Comparison of ENCODE assay signal across 26 mouse cellular contexts in genomic region chr10:40632087-40632486, GRCm38 (mm10). TPM values are rescaled to one million over a fixed set of nuclear protein-coding genes. Genes with fewer than 3 reads are reported as not detected.
"Had no signal": no experiment of that assay in that cellular context is flagged by ENCODE, and none has a peak within 500 bp of the region (broad histone marks: within the 10 kb centered on the region; RNA-seq: fewer than 3 reads in every experiment).

No protein-coding gene starts in this region.

- H3K9ac ChIP-seq: kidney, embryonic 15.5 days; limb, embryonic 13.5 days; liver, embryonic 12.5 days; liver, embryonic 15.5 days; lung, embryonic 15.5 days; neural tube, embryonic 12.5 days; neural tube, embryonic 15.5 days had no signal

- H3K4me1 ChIP-seq: liver, embryonic 15.5 days; neural tube, embryonic 12.5 days; neural tube, embryonic 15.5 days had no signal

- DNase-seq: kidney, adult 18-20 months; kidney, postnatal 10 days; kidney, postnatal 36 days; layer of hippocampus, adult 9-11 months; liver; lung, adult 18-20 months; lung, postnatal 10 days; lung, postnatal 36 days; right cerebral cortex, adult 18-20 months; right cerebral cortex, postnatal 14 days; right cerebral cortex, postnatal 4 days; thymus, adult 2 months; thymus, postnatal 14 days; thymus, postnatal 4 days had no signal

- H3K9me3 ChIP-seq: kidney, embryonic 15.5 days; limb, embryonic 10.5 days; limb, embryonic 13.5 days; liver, embryonic 12.5 days; liver, embryonic 15.5 days; lung, embryonic 15.5 days; neural tube, embryonic 12.5 days; neural tube, embryonic 15.5 days had no signal

- ATAC-seq: liver, embryonic 12.5 days had no signal

- H3K4me3 ChIP-seq: kidney, embryonic 15.5 days; limb, embryonic 10.5 days; limb, embryonic 13.5 days; liver, embryonic 12.5 days; liver, embryonic 15.5 days; lung, embryonic 15.5 days; neural tube, embryonic 12.5 days; neural tube, embryonic 15.5 days had no signal

- H3K36me3 ChIP-seq: kidney, embryonic 15.5 days; limb, embryonic 10.5 days; limb, embryonic 13.5 days; liver, embryonic 12.5 days; liver, embryonic 15.5 days; lung, embryonic 15.5 days; neural tube, embryonic 12.5 days; neural tube, embryonic 15.5 days had no signal

- H3K4me2 ChIP-seq: kidney, embryonic 15.5 days; limb, embryonic 13.5 days; liver, embryonic 12.5 days; liver, embryonic 15.5 days; lung, embryonic 15.5 days; midbrain, embryonic 11.5 days; neural tube, embryonic 12.5 days; neural tube, embryonic 15.5 days had no signal

- H3K27ac ChIP-seq: kidney, embryonic 15.5 days; limb, embryonic 10.5 days; limb, embryonic 13.5 days; liver, embryonic 12.5 days; liver, embryonic 15.5 days; lung, embryonic 15.5 days; neural tube, embryonic 12.5 days; neural tube, embryonic 15.5 days; stomach, postnatal 0 days had no signal

- H3K27me3 ChIP-seq: kidney, embryonic 15.5 days; limb, embryonic 13.5 days; liver, embryonic 12.5 days; liver, embryonic 15.5 days; lung, embryonic 15.5 days; neural tube, embryonic 12.5 days; neural tube, embryonic 15.5 days had no signal

RNA-seq across cellular contexts. Expression of gene Ddo, which starts 2.3 kb away (rescaled TPM):
- total RNA-seq: megakaryocyte progenitor cell, adult 5-6 weeks; megakaryocyte-erythroid progenitor cell, adult 5-6 weeks had no signal

RNA-seq across cellular contexts. Expression of gene Mettl24, which starts 51.0 kb away (rescaled TPM):
- total RNA-seq: megakaryocyte progenitor cell, adult 5-6 weeks; megakaryocyte-erythroid progenitor cell, adult 5-6 weeks had no signal
